Mouse (Mus musculus) heart, postnatal 0 days (tissue): ENCODE measurements around the gene Wnk4.

Experiments used
- CTCF ChIP-seq: IDR thresholded peaks from 2 replicates; pipeline ENCODE4 v1.5.1; 2016; ENCODE audit warnings: antibody characterized with exemption, control low read depth, low read depth
- EP300 ChIP-seq: IDR thresholded peaks from 2 replicates; pipeline ENCODE4 v1.6.1; 2016; ENCODE audit warnings: antibody characterized with exemption, low read depth

- TF ChIP-seq CTCF (no peak), EP300 (no peak)
Observed at GRCm38 (mm10) chr11:101218436-101219055, 41.8 kb upstream of the Wnk4 start.
